Mouse (Mus musculus) neural tube, embryonic 11.5 days (tissue): ENCODE data around the gene Calm4. TPM values are rescaled to one million over a fixed set of nuclear protein-coding genes. Genes with fewer than 3 reads are reported as not detected.

Experiments
- ATAC-seq: fragments of 200-750 bp; cut with Nextera tagmentation; 2 replicates; pipeline ENCODE4 v1.8.0; 2017; ENCODE audit warnings: moderate number of reproducible peaks, mild to moderate bottlenecking, moderate TSS enrichment, moderate library complexity; ENCODE audit not compliant: insufficient read depth, low FRiP score, low TSS enrichment
- DNase-seq: peaks from one replicate; pipeline ENCODE4 v3.0.0-alpha.2; 2015; ENCODE audit warnings: low spot score
- H3K27ac ChIP-seq: fragments of 300-500 bp; sonication (generic); 2 replicates; pipeline ENCODE4 v1.5.1; 2014; ENCODE audit warnings: low read depth, mild to moderate bottlenecking, low read length
- H3K27me3 ChIP-seq: fragments of 300-500 bp; sonication (generic); 2 replicates; pipeline ENCODE4 v1.6.1; 2014; ENCODE audit warnings: mild to moderate bottlenecking, low read length, mixed read lengths; ENCODE audit not compliant: control insufficient read depth, insufficient read depth
- H3K36me3 ChIP-seq: fragments of 300-500 bp; sonication (generic); 2 replicates; pipeline ENCODE4 v1.6.1; 2014; ENCODE audit warnings: mild to moderate bottlenecking, low read length, moderate library complexity, mixed read lengths; ENCODE audit not compliant: control insufficient read depth, insufficient read depth
- H3K4me1 ChIP-seq: fragments of 300-500 bp; sonication (generic); 2 replicates; pipeline ENCODE4 v1.6.1; 2014; ENCODE audit warnings: low read length, mixed read lengths; ENCODE audit not compliant: control insufficient read depth, insufficient read depth
- H3K4me2 ChIP-seq: fragments of 300-500 bp; sonication (generic); 2 replicates; pipeline ENCODE4 v1.6.1; 2014; ENCODE audit warnings: low read depth, mild to moderate bottlenecking, moderate library complexity
- H3K4me3 ChIP-seq: fragments of 300-500 bp; sonication (generic); 2 replicates; pipeline ENCODE4 v1.5.1; 2014; ENCODE audit warnings: low read depth, low read length
- H3K9ac ChIP-seq: fragments of 300-500 bp; sonication (generic); 2 replicates; pipeline ENCODE4 v1.6.1; 2014; ENCODE audit warnings: mild to moderate bottlenecking, low read length
- H3K9me3 ChIP-seq: fragments of 300-500 bp; sonication (generic); 2 replicates; pipeline ENCODE4 v1.6.1; 2016; ENCODE audit warnings: low read length; ENCODE audit not compliant: control insufficient read depth
- WGBS: fragments of 180-500 bp; shearing (Covaris S2); extraction: QIAGEN DNeasy Blood & Tissue Kit; methylation state at CpG from one replicate; pipeline ENCODE4 v1.1.7; 2014; 5-methylcytosine and 5-hydroxymethylcytosine counted together
- polyA plus RNA-seq: library from polyadenylated mRNA; unstranded; fragments of >200 nt; fragmentation: Nextera tagmentation; extraction: Ambion mirVana; gene quantifications from 2 replicates; pipeline ENCODE4 v1.2.1, GENCODE M21; 2014

The Calm4 gene
- polyA plus RNA-seq, 1 experiment from 2014 or later: not detected

GRCm38 (mm10) chr13:3865648-3866354 is 28.2 kb downstream of the Calm4 start:
- H3K4me2 ChIP-seq: no peak overlapping the region
- no peaks in the 10 kb centered on the region for H3K27me3 ChIP-seq
- no peak overlapping the region for H3K4me3 ChIP-seq
- no peak overlapping the region for H3K9ac ChIP-seq
- H3K27ac ChIP-seq: no peak overlapping the region
- DNase-seq (no peak), ATAC-seq (no peak)
- no peaks in the 10 kb centered on the region for H3K4me1 ChIP-seq
- 80% methylated on average over 14 of the region's 14 CpGs for WGBS
- no peaks in the 10 kb centered on the region for H3K36me3 ChIP-seq
- no peaks in the 10 kb centered on the region for H3K9me3 ChIP-seq

- no peak overlapping the region for H3K9ac ChIP-seq
- H3K27me3 ChIP-seq: no peaks in the 10 kb centered on the region
- no peak overlapping the region for H3K4me3 ChIP-seq
- no peaks in the 10 kb centered on the region for H3K9me3 ChIP-seq
- no peaks in the 10 kb centered on the region for H3K4me1 ChIP-seq
- ATAC-seq: no peak
- no peak overlapping the region for H3K4me2 ChIP-seq
- H3K36me3 ChIP-seq: no peaks in the 10 kb centered on the region
- no peak for DNase-seq
- 85% methylated on average over 8 of the region's 8 CpGs for WGBS
- H3K27ac ChIP-seq: no peak overlapping the region
Measured at GRCm38 (mm10) chr13:3866355-3867052, 28.9 kb downstream of the Calm4 start.

GRCm38 (mm10) chr13:3867158-3867557 is 29.6 kb downstream of the Calm4 start:
- Histone ChIP-seq H3K9ac (no peak overlapping the region), H3K27me3 (no peaks in the 10 kb centered on the region), H3K4me1 (no peaks in the 10 kb centered on the region), H3K36me3 (no peaks in the 10 kb centered on the region), H3K27ac (no peak overlapping the region), H3K9me3 (no peaks in the 10 kb centered on the region), H3K4me3 (no peak overlapping the region), H3K4me2 (no peak overlapping the region)
- ATAC-seq (no peak), DNase-seq (no peak)
- WGBS: 93% methylated on average over 6 of the region's 6 CpGs

- no peak overlapping the region for H3K4me2 ChIP-seq
- no peaks in the 10 kb centered on the region for H3K36me3 ChIP-seq
- no peak overlapping the region for H3K4me3 ChIP-seq
- no peaks in the 10 kb centered on the region for H3K9me3 ChIP-seq
- H3K9ac ChIP-seq: no peak overlapping the region
- no peaks in the 10 kb centered on the region for H3K4me1 ChIP-seq
- H3K27me3 ChIP-seq: no peaks in the 10 kb centered on the region
- H3K27ac ChIP-seq: no peak overlapping the region
- DNase-seq: no peak
- ATAC-seq: no peak
Measured at GRCm38 (mm10) chr13:3869901-3870300, 32.3 kb downstream of the Calm4 start.

DNA sequence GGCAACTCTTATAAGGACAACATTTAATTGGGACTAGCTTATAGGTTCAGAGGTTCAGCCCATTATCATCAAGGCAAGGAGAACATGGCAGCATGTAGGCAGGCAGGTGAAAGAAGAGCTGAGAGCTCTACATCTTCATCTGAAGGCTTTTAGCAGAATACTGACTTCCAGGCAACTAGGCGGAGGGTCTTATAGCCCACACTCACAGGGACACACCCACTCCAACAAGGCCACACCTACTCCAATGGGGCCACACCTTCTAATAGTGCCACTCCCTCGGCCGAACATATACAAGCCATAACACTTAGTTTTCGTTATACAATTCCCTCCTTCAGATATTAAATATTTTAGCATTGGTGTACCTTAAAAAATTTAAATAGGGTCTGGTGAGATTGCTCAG is 35.3 kb downstream of the Calm4 start:
- H3K4me2 ChIP-seq: no peak overlapping the region
- H3K27me3 ChIP-seq: no peaks in the 10 kb centered on the region
- H3K4me1 ChIP-seq: no peaks in the 10 kb centered on the region
- no peaks in the 10 kb centered on the region for H3K36me3 ChIP-seq
- no peak for ATAC-seq
- no peaks in the 10 kb centered on the region for H3K9me3 ChIP-seq
- H3K27ac ChIP-seq: no peak overlapping the region
- 90% methylated on average over 4 of the region's 4 CpGs for WGBS
- H3K4me3 ChIP-seq: no peak overlapping the region
- no peak overlapping the region for H3K9ac ChIP-seq
- no peak for DNase-seq

DNA sequence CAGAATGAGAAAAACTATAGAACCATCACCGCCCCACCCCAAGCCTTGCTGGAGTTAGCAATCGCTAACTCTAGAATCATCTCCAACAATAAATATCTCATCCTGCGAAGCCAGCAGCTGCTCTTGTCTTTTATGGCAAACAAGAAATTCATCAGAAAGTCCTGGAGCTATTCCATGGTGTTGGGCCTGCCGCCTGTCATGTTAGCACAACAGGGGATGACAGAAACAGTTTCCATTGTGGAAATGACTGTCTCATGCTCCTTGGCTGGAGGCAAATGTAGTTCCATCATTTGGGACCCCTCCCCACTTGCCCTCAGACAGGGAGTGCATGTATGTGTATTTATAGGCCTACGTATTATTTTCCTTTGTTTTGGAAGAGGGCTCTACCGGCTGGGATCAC is 38.9 kb downstream of the Calm4 start:
- H3K36me3 ChIP-seq: no peaks in the 10 kb centered on the region
- DNase-seq (no peak), ATAC-seq (no peak)
- H3K27me3 ChIP-seq: no peaks in the 10 kb centered on the region
- no peak overlapping the region for H3K4me3 ChIP-seq
- H3K4me2 ChIP-seq: no peak overlapping the region
- no peaks in the 10 kb centered on the region for H3K9me3 ChIP-seq
- 84% methylated on average over 6 of the region's 6 CpGs for WGBS
- H3K9ac ChIP-seq: no peak overlapping the region
- no peaks in the 10 kb centered on the region for H3K4me1 ChIP-seq
- no peak overlapping the region for H3K27ac ChIP-seq

- Histone ChIP-seq H3K9me3 (no peaks in the 10 kb centered on the region), H3K36me3 (peaks cover 3% of the 10 kb centered on the region; the same call in 1 of the 2 replicates), H3K4me3 (no peak overlapping the region), H3K4me2 (no peak overlapping the region), H3K27me3 (no peaks in the 10 kb centered on the region), H3K27ac (no peak overlapping the region), H3K4me1 (no peaks in the 10 kb centered on the region), H3K9ac (no peak overlapping the region)
- DNase-seq (no peak), ATAC-seq (no peak)
- 67% methylated on average over 6 of the region's 6 CpGs for WGBS
Measured at GRCm38 (mm10) chr13:3877185-3877584, 39.6 kb downstream of the Calm4 start.

GRCm38 (mm10) chr13:3877679-3878220 is 40.2 kb downstream of the Calm4 start:
- H3K27me3 ChIP-seq: no peaks in the 10 kb centered on the region
- ATAC-seq (no peak), DNase-seq (no peak)
- no peak overlapping the region for H3K4me3 ChIP-seq
- no peak overlapping the region for H3K4me2 ChIP-seq
- H3K4me1 ChIP-seq: no peaks in the 10 kb centered on the region
- WGBS: 57% methylated on average over 4 of the region's 4 CpGs
- H3K36me3 ChIP-seq: peaks cover 4% of the 10 kb centered on the region; the same call in 1 of the 2 replicates
- H3K9me3 ChIP-seq: no peaks in the 10 kb centered on the region
- H3K9ac ChIP-seq: no peak overlapping the region
- peak overlapping the region; percentile 23; the same call in 1 of the 2 replicates for H3K27ac ChIP-seq

- H3K4me3 ChIP-seq: no peak overlapping the region
- no peak overlapping the region for H3K27ac ChIP-seq
- no peak for DNase-seq
- H3K9me3 ChIP-seq: no peaks in the 10 kb centered on the region
- no peaks in the 10 kb centered on the region for H3K27me3 ChIP-seq
- H3K4me2 ChIP-seq: no peak overlapping the region
- ATAC-seq: no peak
- peaks cover 12% of the 10 kb centered on the region for H3K36me3 ChIP-seq
- no peaks in the 10 kb centered on the region for H3K4me1 ChIP-seq
- WGBS: 92% methylated on average over 7 of the region's 7 CpGs
- H3K9ac ChIP-seq: no peak overlapping the region
Measured at GRCm38 (mm10) chr13:3886663-3887062, 49.1 kb downstream of the Calm4 start.
